Mouse (Mus musculus): ENCODE data around the gene Ccr6.
A peak's percentile ranks its signal among the peaks of the same experiment; 100 is the strongest.

Gene Ccr6

GRCm38 (mm10) chr17:8233618-8234214 lies 2.1 kb upstream of the Ccr6 start:
- no peak for DNase-seq (ENCODE audit: low read depth)

- no peak for DNase-seq (ENCODE audit: low read depth)
Measured at GRCm38 (mm10) chr17:8234537-8234936, 1.3 kb upstream of the Ccr6 start.

GRCm38 (mm10) chr17:8238012-8238710 lies 2.3 kb downstream of the Ccr6 start:
- no peak for DNase-seq (ENCODE audit: low read depth)

DNA sequence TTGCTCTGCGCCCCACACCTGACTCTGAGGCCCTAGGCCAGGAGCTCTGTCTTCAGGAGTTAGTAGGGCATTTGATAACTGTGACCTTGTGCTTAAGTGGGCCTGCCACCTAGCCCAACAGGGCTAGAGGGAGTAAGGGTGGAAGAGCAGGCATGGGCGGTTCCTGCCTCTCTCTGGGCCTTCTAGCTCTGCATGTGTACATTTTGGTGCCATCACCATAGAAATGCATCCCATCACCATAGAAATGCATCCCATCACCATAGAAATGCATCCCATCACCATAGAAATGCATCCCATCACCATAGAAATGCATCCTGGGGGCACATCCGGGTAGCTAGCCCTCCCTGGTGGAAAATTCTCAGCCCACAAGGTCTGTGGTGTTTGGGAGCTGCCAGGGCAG lies 3.7 kb downstream of the Ccr6 start:
- DNase-seq (ENCODE audit: low read depth), result no peak

DNA sequence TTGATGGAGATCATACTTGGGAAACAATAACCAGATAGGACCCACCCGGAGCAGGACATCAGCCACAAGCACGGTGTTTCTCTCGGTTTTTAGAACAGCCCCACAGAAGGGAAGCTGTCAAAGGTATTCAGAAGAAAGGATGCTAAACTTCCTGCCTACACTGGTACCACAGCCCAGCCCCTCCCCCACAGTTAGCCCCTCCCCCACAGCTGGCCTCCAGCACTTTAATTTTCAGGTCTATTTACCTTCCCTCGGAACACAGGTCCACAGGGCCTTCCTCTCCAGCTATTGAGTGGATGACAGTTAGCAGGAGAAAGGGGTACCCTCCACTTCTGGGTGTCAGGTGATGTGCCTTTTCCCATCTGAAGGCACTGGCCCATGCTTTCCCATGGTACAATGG lies 4.7 kb downstream of the Ccr6 start:
- DNase-seq (ENCODE audit: low read depth), result no peak

- no peak for DNase-seq (ENCODE audit: low read depth)
Measured at GRCm38 (mm10) chr17:8241645-8242044, 5.8 kb downstream of the Ccr6 start.

- DNase-seq (ENCODE audit: low read depth), result no peak
Measured at GRCm38 (mm10) chr17:8242186-8242585, 6.3 kb downstream of the Ccr6 start.

GRCm38 (mm10) chr17:8244124-8244523 lies 8.3 kb downstream of the Ccr6 start:
- no peak for DNase-seq (ENCODE audit: low read depth)

DNA sequence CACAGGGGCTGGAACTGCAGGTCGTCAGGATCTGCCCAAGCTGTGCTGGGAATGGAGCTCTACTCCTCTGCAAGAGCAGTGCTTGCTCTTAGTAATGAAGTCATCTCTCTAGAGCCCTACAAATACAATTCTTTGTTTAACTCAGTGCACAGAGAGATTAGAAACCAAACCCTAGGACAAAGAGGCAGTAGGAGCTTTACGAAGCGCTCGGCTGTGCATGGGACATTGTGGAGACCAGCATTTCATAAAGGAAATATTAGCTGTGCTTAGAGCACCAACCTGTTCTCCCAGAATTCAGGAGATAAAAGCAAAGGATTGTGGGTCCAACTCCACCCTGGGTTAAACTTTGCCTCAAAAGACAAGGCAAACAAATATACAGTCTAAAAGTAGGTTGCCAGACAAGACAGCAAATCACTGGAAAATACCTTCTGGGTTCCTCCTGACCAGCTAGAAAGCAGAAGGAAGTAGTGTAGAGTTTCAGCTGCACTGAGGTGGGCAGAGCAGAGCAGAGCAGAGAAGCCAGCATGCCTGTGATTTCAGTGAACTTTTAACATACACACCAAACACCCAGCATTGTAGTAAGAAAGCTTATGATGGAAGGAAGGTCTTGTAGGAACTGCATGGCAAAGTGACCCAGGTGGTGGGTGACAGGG lies 10.4 kb downstream of the Ccr6 start:
- no peak for DNase-seq (ENCODE audit: low read depth)

- DNase-seq (ENCODE audit: low read depth), result no peak
Measured at GRCm38 (mm10) chr17:8251704-8252103, 15.9 kb downstream of the Ccr6 start.

- no peak for DNase-seq (ENCODE audit: low read depth)
Measured at GRCm38 (mm10) chr17:8254268-8254667, 18.4 kb downstream of the Ccr6 start.

GRCm38 (mm10) chr17:8254914-8255313 lies 19.1 kb downstream of the Ccr6 start:
- no peak for DNase-seq (ENCODE audit: low read depth)

GRCm38 (mm10) chr17:8255583-8255982 lies 19.7 kb downstream of the Ccr6 start:
- DNase-seq (ENCODE audit: low read depth), result no peak

DNA sequence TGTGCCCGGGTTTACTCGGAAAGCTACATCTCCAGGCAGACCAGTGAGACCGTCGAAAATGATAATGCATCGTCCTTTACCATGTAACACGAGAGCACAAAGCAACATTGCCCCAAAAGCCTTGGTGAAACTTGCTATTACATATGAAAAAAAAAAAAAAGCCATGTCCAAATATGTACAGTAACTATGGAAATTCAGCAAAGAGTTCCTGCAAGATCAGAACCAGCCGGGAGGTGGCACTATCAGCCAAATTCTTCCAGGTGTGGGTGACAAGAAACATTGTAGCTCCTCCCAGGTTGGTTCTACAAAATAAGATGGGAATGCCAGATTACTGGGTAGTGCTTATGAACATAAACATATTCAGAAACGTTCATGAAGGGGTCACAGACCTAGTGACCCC lies 21.1 kb downstream of the Ccr6 start:
- no peak for DNase-seq (ENCODE audit: low read depth)

- peak; percentile 49 for DNase-seq (ENCODE audit: low read depth)
Measured at GRCm38 (mm10) chr17:8264638-8265037, 28.8 kb downstream of the Ccr6 start.

DNA sequence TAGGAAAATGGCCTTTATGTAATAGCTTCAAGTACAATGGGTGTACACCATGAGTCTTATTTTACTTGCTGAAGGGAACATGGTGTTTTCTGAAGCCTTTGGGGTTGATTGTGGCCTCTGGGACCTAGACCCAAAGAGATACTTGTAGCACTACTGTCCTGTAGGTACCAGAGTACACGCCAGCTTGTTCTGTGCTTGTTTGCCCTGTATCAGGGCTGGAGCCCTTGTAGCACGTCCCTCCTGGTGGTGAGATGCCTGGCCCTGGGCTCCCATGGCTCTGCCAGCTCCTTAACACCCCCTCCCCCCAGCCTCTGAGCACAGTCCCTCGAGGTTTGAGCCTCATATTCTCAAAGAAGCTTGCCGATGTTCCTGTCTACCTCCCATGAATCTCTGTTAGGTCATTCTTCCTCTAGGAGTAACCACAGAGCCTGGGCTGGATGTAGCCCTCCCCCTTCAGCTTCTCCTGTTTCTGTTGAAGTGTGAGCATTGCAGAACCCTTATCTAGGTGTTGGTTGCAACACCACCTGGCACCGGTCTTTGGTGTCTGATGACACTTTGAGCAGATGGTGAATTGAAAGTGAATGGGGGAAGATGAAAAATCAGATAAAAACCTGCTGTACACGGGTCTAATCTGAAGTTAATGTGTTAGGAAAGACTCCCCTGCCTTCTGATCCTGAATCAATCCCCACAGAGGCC lies 36.4 kb downstream of the Ccr6 start:
- no peak for DNase-seq (ENCODE audit: low read depth)

DNA sequence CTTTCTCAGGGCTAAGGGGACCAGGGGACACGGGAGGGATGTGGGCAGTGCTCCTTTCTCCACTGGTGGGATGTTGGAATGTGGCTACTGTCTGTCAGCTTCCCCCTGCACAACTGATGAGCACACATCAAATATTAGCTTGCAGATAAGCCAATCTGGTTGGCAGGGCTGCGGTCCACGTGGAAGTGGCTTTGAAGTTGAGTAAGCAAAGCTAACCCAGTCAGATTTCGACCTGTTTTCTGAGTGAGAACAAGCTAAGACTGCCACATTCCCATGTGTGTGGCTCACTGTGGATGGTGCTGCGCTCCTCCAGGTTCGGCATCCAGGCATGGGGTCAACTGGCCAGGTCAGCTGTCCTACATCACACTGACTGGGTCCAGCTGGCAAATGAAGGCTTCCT lies 37.1 kb downstream of the Ccr6 start:
- no peak for DNase-seq (ENCODE audit: low read depth)

DNA sequence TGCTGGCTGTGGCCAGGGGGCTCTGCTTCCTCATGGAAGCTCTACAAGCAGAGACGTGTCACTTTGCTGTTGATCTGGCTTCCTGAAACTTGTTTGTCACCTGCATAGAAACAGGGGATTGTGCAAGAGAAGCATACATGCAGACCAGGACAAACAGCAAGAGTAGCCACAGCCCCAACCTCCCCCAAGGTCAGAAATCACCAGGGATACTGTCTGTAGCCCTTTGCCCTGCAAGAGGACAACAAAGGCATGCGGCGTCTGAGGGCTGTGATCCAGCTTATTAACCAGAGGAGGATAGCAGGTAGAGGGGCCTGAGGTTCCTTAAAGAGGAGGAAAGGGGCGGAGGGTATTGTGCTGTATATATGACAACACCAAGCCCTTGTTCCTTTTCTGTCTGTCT lies 40.2 kb downstream of the Ccr6 start:
- no peak for DNase-seq (ENCODE audit: low read depth)

GRCm38 (mm10) chr17:8276680-8277079 lies 40.8 kb downstream of the Ccr6 start:
- DNase-seq (ENCODE audit: low read depth), result no peak

GRCm38 (mm10) chr17:8277266-8277665 lies 41.4 kb downstream of the Ccr6 start:
- DNase-seq (ENCODE audit: low read depth), result no peak

DNA sequence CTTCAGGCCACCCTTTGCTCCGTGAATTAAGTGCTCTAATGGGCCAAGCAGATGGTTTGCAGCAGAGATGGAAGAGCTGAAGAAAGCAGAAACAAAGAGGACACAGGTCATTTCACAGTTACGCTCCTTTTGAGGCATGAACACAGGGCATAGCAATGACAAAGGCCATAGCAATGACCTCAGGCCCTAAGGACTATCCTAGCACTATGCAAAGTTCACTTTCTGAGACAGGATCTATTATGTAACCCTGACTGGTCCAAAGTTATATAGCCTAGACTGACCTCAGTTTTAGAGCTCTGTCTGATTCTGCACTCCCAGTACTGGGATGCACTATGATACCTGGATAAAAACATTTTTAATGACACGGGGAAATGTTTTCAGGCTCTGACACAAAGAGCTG lies 42.5 kb downstream of the Ccr6 start:
- DNase-seq (ENCODE audit: low read depth), result no peak

DNA sequence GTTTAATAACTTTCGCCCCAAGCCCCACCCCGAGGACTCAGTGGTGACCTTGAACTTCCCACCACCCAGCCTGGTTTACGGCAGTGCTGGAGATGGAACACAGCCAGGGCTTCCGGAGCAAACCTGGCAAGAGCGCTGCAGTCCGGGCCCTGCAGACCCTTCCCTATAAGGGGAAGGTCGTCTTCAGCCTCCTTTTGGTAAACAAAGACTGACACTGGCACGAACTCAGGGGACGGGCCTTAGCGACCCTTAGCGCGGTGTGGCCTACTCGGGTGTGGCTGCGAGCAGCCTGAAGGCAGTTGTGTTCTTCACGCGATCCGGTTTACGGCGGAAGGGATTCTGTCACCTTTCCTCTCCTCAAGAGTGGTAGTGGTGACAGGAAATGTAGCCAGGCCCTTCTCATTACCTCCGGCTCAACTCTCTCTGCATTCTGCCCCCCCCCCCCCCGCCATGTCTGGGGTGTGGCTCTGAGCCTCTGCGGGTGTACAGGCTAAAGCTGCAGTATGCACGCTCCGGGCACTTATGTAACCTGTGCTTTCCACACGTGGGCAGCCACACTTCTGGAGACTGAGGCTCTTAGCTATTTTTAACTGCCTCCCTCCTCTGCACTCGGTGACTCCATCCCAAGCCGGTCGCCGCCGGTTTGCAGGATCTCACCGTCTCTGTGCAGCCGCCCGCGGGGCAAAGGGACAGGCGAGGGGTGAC lies 47.1 kb downstream of the Ccr6 start, which contains the start of gene Mpc1:
Gene Mpc1, plus strand, starts transcription at position 84 of the 705 bp plus-strand sequence.
- DNase-seq (ENCODE audit: low read depth), result peak; percentile 55

Data from c-Kit-positive CD71-negative TER-119-negative erythroid progenitor cells, embryonic 14.5 days (primary cell).